Mouse (Mus musculus) C2C12 (cell line): ENCODE measurements around the gene C1qtnf6.
A peak's percentile ranks its signal among the peaks of the same experiment; 100 is the strongest.

Source experiments
- CTCF ChIP-seq: IDR thresholded peaks from one replicate; pipeline ENCODE4 v1.5.1; 2011; ENCODE audit not compliant: control insufficient read depth, insufficient read depth, insufficient read length
- USF1 ChIP-seq: IDR thresholded peaks from one replicate; pipeline ENCODE4 v1.6.1; 2011; ENCODE audit warnings: low read depth, mild to moderate bottlenecking, control low read depth, moderate library complexity

DNA sequence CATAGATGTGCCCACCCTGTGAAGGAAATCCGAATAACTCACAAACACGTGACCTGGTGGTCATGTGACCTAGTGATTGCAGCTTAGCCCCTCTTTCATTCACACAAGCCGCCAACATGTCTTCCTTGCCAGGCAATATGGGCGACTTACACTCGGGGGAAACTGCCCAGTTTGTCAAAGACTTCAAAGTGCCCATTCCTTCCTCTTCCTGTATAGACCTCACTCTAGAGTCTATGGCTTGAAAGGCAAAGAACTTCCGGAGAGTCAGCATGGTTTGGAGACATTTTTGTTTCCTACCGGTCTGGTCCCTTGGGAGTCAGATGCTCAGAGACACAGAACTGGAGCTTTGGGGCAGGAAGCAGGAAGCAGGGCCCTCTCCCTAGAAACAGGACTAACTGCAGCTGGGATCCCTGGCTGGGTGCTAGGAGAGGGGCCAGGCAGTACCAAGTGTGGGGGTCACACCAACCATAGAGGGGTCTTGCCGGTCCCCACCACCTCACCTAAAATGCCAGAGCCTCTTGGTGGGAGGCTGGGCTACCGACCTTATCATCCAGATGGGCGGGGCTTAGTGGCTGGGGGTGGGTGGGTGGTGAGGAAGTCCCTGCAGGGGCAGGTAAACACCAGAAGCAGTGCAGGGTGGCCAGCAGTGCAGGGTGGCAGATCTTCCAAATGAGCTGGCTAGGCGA is 2.3 kb downstream of the C1qtnf6 start:
- TF ChIP-seq CTCF (no peak), USF1 (peak; percentile 93)
